Mouse (Mus musculus): ENCODE measurements around the gene Abca8a.
"Not testable (repeated sequence)": the region's sequence is repeated elsewhere in the genome, so short reads cannot be mapped to it uniquely, and the experiment has no call there.

Abca8a gene

DNA sequence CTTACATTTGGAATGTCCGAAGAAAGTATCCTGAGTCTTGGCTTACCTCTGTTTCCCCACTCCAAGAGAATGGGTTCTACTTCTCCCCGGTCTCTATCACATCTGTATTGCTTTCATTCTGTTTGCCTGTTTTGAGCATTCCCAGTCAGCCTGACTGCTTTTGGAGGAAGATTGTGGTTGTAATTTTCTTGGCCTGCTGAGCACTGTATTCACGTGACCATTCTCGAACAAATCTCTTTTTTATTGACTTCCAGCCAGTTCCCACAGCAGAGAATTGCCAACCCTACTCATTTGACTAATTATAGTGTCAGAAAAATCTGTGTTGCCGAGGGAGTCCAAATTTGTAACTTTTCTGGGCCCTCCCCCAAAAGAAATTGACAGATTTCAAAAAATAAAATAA is at the start of gene Abca8a:
Abca8a (minus strand) TSS at position 121 of the 400 bp plus-strand sequence.
- DNase-seq = no peak

DNA sequence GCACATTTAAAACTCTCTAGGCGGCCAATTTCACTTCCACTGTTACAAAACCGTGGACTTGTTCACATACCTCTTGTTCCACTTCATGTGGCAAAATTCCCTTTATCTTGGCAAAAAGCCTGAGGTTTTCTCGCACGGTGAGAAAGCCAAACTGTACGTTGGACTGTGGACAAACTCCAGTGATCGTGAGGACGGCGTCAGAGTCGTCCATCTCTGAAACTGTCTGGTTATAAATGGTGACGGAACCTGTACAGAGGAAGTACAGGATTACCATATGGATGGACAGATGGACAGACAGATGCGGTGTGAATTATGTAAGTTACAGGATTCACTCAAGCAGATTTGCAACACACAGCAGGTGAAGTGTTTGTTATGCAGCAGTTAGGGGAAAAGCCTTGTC is 49.6 kb upstream of the Abca8a start:
- DNase-seq = no peak

DNA sequence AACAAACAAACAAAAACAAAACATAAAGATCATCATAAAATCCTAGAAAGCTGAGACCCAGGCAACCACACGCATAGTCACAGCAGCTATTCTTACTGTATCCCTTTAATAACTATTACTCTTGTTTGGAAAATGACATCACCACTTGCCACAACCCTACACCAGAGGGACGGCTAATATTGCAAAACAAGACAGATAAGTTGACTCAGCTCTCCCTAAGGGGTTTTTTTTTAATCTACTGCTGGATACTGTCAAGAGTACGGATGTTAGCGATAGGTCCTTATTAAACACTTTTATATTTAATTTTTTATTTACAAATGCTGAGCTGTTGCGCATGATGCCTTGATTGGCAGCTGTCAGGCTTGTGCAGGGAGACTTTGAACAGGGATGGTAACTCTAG is 35.0 kb upstream of the Abca8a start:
- no peak for DNase-seq

DNA sequence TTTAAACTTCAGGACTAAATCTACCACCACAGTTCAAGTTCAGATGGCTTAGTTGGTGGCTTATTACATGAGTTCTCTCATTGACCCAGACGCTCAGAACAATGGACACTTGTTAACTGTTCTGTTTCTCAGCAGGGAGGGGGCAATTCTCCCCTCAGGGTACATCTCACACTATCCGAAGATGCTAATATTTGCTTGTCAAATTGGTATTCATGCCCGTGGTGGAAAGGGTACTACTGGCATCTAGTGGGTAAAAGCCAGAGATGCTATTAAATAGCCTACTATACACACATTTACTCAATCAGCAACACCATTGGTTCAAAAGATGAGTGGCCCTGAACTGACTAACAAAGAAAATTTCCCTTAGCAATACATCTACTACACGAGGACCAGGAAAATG is 15.4 kb upstream of the Abca8a start:
- no peak for DNase-seq

DNA sequence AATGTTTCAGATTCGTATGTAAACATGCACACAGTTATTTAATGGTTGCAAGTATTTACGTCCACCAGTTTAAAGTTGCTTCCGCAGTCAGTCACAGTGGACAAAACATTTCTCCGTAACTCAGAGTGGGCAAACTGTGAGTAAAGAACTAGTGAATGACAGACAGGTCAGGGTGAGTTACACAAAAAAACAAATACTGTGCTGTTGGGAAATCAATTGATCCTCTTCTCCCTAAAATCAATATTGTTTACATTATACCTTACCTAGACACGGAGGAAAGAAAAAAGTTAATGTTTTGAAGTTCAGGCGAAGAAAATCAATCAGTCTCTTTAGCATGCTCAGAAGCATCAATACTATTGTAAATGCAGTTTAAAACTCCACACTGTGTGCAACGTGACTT is 5.7 kb upstream of the Abca8a start:
- DNase-seq = no peak

DNA sequence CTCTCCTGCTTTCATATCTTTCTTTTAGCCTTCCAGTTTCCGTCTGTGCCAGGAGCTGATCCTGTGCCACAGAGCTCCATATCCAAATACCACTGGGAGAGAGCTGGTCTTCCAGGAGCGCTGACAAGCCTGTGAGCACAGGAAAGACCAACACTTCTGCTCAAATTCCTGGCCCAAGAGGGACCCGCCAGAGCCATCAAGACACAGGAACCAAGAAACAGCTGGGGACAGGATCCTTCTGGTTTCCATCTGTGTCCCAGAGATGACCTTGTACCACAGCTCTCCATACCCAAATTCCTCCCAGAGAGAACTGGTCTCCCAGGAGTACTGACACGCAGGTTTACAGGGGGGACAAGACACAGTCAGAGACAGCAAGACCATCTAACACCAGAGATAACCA is 3.1 kb upstream of the Abca8a start:
- no peak for DNase-seq

DNA sequence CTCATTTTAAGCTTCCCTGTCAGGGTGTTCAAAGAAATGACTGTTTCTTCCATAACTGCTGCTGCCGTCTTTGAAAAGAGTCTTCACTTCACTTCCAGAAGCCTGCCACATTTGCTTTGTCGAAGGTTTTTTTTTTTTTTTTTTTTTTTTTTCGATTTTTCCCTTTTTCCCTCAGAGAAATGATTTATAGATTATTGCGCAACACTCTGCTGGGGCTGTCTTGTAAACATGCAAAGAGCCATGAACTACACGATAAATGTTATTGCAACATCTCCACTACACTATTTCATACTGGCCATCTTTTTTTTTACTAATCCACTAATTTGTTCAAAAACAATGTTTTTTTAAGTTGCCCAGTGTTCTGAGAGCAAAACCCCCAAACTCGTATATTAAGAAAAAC is 1.7 kb upstream of the Abca8a start:
- no peak for DNase-seq

DNA sequence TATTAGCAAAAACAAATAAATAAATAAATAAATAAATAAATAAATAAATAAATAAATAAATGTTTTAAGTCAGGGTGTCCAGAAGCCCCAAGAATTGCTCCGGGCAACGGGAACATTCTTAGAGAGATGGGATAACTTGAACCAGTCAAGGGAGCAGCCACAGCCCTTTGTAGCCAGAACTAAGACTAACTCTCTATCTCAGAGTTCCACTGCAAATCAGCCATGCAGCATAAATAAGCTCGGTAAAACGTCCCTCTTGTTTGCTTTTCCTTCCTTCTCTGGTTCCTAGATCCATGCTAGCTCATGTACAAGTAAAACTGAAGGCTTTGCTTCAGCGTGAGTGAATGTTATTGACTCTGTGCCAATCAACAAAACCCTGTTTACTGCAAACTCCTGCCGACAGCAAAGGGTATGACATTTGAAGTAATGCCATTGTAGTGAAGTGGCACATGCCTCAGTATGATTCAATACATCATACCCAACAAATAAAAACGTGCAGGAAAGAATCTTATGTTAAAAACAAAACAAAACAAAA is 865 bp downstream of the Abca8a start:
- no peak for DNase-seq

DNA sequence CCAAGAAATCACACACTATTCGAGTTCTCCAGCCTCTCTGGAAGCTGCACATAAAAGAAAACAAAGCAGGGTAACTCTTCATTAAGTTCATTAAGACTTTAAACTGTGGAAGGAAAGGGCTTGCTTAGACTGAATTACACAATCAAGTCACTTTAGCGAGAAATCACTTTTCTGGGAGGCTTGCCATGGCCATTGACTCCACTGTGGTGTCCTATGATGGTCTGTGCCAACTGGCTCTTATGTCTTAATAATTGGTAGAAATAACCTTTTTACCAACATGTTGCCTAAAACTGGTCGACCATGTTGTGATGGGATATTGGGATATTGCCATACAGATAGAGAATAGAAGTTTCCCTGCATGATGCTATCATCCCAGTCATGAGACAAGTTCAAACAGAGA is 1.5 kb downstream of the Abca8a start:
- DNase-seq = no peak

DNA sequence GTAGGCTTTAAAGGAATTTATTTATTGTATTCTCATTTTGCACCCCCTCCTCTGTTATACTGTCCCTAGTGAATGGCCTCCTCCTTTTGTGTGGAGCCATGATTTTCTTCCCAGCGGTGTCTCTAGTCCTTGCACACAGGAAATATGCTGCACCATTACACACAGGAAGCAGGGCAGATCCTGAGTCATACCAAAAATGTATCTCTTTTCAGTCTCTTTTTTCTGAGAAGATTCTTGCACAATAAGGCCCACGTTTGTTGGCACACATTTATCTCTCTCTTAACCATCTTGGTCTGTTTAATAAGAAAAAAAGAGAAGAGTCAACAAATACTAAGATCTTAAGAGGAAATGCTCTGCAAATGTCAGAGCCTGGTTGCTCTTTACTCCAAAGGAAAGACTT is 4.5 kb downstream of the Abca8a start:
- DNase-seq = no peak

DNA sequence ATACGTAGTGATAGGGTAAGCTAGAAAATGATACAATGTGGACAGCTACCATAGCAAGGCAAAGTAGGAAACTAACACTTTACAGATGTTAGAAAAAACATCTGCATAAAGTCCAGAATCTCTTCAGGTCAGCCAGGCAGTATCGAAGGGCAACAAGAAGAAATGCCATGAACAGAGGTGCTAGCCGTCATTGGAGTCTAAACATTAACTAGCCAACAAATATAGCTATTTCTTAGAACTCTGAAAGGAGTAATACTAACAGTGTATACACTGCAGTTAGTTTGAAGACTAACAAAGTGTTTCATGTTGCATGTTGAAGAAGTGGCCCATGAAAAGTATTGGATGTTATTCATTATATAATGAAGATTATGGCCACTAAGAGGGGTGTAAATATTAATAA is 23.6 kb downstream of the Abca8a start:
- DNase-seq = no peak

DNA sequence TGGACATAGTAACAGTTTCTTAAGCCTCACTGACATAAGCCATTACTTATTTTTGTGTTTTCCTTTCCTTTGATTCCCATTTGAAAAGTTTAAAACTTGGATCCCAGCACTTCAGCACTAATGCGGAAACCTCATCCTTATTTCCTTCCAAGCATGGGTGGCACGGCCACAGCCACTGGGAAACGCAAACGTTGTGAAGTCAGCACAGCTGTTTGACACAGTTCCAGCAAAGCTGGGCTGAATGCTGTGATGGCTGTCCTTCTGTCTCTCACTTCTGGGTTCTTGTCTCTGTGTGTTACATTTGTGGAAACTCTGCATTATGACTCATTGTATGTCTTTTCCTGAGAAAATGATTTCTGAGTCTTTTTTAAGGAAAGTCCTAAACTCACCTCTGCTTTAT is 34.7 kb downstream of the Abca8a start:
- no peak for DNase-seq

DNA sequence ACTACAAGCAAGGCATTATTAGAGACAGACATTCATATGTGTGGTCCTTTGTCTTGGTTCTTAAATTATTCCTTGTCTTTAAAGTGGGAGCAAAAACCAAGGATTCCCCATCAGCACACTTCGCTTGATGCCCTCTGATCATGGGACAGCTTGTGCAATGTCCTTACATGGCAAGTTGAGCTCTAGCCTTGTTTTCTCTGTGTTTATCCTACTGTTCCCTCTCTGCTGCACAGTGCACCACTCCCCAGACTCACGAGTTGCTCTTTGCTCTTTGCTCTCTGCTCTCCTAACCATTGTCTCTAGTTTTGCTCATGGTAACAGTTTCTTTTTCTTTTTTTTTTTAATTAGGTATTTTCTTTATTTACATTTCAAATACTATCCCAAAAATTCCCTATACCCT is 35.7 kb downstream of the Abca8a start:
- DNase-seq = peak; percentile 5

DNA sequence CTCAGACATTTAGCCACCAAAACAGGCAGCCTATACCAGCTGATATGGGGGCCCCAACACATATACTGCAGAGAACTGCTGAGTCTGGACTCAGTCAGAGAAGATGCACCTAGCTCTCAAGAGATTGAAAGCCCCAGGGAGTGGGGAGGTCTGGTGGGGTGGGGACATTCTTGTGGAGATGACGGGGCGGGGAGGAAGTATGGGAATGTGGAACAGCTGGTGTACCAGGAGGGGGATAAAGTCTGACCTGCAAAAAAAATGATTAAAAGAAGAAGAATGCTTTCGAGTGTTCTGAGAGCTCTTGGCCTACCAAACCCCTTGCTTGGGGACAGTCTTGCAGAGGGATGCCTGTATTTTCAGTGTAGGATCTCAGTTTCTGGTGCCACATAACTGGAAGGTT is 42.1 kb downstream of the Abca8a start:
- DNase-seq = no peak

DNA sequence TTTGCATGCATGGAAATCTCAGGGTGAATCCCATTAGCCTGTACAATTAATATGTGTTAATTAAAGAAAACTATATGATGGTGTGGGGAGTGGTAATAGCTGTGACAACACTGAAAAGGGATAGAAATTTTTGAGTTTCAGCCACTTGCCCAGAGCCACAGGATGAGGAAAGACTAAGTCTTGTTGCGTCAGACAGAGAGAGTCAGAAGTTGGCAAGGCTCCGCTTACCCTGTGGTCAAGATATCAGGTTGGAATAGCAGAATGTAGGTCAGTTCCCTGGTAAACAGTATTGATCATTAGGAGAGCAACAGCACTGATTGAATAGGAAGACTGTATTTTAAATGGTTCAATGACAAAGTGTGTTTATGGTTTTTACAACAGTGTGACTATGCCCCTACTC is 58.0 kb downstream of the Abca8a start:
- no peak for DNase-seq

DNA sequence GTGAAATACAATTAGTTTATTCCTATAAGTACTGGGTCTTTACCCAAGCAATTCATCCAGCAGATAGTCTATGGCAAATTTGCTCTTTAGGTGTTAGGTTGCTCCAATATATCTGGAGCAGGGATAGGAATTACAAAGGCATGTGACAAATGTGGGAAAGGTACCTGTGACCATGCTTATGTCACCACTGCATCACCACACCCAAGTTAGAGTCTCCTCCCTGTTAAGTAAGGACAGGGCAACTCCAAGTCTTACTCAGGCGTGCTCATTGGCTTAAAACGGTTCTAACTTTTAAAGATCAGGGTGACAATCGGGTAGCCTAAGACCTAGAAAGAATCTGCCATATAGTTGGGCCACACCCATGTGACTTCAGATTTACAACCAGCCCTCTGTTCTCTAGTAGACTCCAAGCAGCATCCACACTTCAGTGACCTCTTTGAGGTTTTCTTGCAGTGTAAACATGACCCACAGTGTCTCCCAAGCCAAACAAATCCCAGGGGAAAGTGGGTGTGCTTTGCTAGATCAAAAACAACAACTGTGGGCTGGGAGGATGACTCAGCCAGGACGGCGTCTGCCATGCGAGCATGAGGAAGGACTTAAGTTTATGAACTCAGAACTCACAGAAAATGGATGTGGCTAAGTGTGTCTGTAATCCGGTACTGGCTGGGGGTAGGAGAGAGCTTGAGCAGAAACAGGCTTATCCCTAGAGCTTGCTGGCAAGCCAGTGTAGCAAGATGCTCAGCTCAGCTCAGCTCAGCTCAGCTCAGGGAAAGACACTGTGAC is 66.7 kb downstream of the Abca8a start:
- peak; percentile 9 for DNase-seq

DNA sequence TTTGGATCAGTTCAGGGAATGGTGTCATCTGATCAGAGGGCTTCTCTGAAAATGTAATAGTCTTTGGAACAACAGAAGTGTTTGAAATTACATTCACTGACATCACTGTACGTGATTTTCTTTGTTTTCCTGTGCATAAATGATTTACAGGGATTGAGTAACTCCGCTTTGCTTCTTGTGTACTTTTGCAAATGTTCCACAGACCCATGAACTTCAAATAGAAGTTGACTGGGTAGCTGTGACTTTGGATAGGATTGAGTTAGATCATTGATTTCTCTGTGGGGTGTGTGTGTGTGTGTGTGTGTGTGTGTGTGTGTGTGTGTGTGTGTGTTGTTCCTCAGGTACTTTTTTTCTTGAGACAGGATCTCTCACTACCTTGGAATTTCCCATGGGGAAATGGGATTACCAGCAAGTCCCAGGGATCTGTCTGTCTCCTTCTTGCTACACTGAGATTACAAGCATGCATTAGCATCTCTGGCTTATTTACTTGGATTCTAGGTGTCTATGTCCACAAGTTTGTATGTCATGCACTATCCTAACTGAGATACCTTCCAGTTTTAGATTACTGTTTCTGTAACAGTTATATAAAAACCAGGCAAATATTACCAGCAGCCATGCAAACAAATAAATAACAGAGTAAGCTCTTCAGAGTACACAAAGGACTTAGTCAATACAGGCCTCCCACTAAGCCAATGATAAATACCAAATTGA is 84.8 kb downstream of the Abca8a start:
- no peak for DNase-seq

DNA sequence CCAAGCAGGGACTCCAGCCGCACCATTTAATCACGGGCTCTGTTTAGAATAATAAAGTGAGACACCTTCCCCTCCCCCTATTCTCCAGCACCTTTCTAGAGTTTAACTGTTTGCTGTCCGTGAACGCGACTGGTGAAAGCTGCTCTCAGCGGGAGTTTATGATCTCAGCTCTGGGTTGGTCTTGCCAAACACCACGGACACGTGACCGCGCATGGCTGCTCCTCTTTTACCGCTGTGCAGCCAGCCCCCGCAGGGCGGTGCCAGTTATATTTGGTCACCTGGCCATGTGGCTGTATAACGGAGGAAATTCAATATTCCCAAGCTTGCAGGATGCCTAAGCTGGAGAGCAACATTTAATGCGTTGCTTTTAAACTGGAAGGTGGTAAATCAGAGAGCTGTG is 100.2 kb downstream of the Abca8a start, which contains the start of gene Abca8b:
Abca8b (minus strand) TSS at position 222 of the 400 bp plus-strand sequence.
- DNase-seq = peak; percentile 74

DNA sequence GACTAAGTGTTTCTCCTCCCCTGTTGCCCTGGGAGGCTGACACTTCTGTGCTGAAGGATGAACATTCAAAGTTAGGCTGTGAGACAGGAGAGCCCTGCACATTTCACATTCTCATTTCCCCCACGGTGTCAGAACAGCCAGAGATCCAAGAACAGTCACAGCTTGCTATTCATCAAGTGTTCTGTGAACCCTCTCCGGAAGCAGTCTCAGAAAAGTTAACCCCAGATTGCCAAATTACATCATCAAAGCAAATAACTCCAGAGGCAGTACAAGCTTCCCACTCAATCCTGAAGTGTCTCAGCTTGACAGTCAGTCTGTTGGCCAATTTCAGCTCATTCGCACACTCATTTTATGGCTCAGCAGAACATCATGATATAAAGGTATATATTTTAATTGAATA is 100.8 kb downstream of the Abca8a start:
- no peak for DNase-seq

DNA sequence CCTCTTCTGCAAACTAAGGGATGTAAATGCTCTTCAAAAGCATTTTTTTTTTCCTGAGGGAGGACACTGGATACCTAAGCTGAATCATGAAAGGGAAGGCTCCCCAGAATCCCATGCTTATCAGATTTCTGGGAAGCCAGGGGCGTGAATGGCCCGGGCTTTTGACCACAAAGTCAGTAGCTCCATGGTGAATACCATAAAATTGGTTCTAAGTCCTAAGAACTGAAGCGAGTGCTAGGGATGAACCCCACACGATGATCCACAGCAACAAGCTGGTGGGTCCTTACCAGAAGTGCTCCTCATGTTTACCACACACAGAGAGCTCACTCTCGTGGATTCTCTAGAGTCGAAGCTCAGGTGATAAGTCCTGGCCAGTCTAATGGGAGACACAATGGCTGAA is 101.8 kb downstream of the Abca8a start:
- no peak for DNase-seq

DNA sequence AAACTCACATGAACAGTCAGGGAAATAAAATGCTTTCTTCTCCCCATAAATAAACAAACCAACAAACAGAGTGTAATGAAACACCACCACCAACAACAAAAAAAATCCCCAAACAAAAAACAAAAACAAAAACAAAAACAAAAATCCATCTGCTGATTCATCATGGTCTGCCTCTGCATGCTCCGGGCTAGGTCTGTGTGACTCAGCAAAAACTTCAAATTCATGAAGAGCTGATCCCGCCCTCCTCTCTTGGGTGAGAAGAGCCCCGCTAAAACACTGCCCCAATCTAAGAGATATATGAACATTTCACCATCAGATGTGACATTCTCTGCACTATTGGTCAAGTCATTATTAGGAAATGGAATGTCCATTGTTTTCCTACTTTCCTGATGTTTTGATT is 104.5 kb downstream of the Abca8a start:
- no peak for DNase-seq

DNA sequence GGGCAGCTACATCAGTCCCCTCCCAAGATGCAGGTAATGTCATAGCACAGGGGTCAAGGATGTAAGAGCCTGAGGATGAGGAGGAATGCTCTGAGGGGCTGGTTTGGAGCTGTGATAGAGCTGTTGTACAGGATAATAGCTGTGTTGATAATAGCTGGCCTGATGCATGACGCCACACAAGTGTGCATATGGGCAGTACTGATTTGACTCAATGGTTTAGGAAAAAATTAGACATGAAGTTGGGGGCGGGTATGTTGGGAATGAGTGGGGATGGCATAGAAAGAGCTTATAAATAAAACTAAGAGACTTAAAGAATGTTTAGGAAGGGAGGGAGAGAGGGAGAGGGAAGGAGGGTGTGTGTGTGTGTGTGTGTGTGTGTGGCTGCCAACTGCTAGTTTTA is 105.5 kb downstream of the Abca8a start:
- DNase-seq = no peak

DNA sequence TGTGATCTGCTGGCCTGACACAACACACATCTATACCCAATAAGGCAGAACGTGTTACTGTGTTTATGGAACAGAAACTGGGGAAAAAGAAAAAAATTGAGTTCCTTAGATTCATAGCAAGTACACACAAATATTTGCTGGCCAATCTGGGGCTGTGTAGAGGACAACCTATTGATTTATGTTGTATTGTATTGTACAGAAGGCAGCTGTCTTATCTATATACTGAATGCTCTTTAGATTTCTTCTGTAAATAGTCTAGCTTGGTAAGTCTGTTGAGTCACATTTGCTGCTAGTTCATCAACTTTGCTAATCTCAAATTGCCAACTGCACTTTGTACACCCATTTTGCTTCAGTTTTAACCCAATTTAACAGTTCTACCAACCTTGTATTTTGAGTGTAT is 107.6 kb downstream of the Abca8a start:
- no peak for DNase-seq

DNA sequence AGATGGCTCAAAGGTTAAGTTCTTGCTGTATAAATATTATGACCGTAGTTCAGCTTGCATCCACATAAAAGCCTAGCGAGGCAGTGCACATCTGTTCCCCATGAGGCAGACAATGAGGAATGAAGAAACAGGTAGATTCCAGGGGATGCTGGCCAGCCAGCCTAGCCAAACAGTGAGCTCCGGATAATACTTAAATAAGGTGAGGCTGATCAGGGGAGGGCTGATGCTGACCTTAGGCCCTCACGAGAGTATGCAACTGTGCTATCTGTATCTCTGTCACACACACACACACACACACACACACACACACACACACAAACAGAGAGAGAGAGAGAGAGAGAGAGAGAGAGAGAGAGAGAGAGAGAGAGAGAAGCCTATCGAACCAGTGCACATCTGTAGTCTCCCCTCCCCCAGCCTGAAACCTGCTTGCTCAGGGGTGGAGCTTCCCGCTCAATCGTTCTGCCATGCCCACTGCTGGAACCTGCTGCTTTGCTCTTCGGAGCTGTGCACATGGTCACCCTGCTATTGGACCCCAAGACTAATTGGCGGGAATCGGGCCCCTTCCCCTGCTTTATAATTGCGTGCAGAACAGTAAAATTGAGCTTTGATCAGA is 108.2 kb downstream of the Abca8a start:
- DNase-seq = not testable (repeated sequence)
